Mouse (Mus musculus) left cerebral cortex, adult 8-10 months (tissue): Measurements from ENCODE around the gene Tmed2. TPM values are rescaled to one million over a fixed set of nuclear protein-coding genes. Genes with fewer than 3 reads are reported as not detected.
"Not testable (repeated sequence)": the region's sequence is repeated elsewhere in the genome, so short reads cannot be mapped to it uniquely, and the experiment has no call there.

Experiments
- DNase-seq, 2 experiments: peaks; one replicate each; pipeline ENCODE4 v3.0.0; 2022; ENCODE audit warnings: low spot score in 2 of 2
- total RNA-seq, 4 experiments: library from RNA; stranded (reverse); gene quantifications; 2 replicates each; pipeline ENCODE4 v1.2.4; 2022

The Tmed2 gene
- total RNA-seq, 4 experiments from 2014 or later, result 104 to 114 (median 110) TPM

DNA sequence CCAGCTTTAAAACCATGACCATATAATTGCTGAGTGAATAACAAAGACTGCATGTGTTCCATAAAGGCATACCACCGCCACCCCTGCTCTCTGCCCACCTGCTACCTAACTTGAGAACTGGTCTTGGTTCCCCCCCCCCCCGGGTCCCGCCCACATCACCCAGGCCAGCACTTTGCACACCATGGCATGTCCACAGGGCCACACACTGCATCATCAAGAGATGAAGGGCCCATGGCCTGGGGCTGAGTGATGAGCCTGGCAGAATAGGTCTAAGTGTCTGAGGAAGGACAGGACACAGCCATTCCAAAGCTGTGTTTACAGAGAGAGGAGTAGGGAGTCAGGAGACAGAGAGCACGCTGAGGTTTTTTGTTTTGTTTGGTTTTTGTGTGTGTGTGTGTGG is 12.1 kb upstream of the Tmed2 start:
- no peak for DNase-seq

DNA sequence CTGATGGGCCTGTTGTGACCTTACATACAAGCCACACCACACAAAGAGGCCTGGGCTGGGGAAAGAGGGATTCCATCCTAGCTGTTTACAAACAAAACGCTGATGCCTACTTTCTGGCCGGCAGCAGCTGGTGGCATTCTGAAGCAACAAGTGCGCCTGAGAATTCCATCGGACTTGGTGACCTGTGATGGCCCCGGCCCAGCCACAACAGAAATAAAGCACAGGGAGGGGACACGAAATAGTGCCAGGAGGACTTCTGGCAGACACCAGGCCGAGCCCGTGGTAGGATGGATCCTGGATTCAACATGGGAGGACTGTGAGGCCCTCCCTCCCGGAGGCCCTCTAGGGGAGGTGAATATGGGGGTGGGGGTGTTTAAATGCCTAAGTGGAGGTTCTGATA is 11.7 kb upstream of the Tmed2 start:
- no peak for DNase-seq

GRCm38 (mm10) chr5:124529191-124529651 is 11.3 kb upstream of the Tmed2 start:
- no peak for DNase-seq

GRCm38 (mm10) chr5:124529697-124530096 is 10.8 kb upstream of the Tmed2 start:
- no peak for DNase-seq

- peak; percentile 53 to 68 for DNase-seq
Measured at GRCm38 (mm10) chr5:124530655-124531582, 9.6 kb upstream of the Tmed2 start, which contains the start of gene Rilpl1. Gene Rilpl1, minus strand, starts transcription at chr5:124531391.

DNA sequence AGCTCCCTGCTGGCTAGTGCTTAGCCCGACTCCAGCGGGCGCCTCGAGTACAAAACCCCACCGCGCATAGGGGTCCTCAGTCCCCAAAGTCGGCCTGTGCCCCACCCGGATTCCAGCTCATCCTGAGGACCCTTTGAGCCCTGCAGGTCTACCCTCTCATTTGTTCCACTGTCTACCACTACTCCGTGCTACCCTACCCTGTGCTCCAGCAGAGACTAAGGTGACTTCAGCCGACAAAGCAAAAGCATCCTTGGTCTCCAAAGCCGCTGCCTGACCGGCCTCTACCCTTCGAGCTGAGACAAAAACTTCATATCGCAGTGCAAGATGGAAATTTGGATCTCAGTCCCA is 8.9 kb upstream of the Tmed2 start:
- DNase-seq, result no peak

DNA sequence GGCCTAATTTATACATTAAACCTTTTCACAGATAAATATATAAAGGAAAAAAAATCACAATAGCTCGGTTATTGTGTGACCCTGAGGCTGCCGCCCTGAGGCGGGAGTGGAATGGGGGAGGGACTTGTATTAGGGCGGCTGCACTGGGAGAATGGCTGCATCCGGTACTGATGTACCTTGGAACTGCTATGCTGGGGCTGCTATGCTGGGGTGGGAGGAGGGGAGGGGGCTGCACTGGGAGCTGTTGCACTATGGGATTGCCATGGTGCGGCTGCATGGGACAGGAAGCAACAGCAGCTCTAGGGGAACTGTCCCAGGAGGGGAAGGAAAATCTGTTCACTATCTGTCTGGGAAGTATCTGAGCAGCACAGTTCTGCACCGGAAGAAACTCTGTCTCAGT is 8.0 kb upstream of the Tmed2 start:
- no peak for DNase-seq

GRCm38 (mm10) chr5:124535016-124535415 is 5.5 kb upstream of the Tmed2 start:
- no peak for DNase-seq

GRCm38 (mm10) chr5:124536776-124537175 is 3.7 kb upstream of the Tmed2 start:
- no peak for DNase-seq

GRCm38 (mm10) chr5:124538813-124539792 is 1.4 kb upstream of the Tmed2 start:
- DNase-seq, result peak in 1 of 2 experiments; percentile 59

- no peak for DNase-seq
Measured at GRCm38 (mm10) chr5:124539905-124540304, 590 bp upstream of the Tmed2 start.

- DNase-seq, result no peak
Measured at GRCm38 (mm10) chr5:124540905-124541601, 558 bp downstream of the Tmed2 start.

DNA sequence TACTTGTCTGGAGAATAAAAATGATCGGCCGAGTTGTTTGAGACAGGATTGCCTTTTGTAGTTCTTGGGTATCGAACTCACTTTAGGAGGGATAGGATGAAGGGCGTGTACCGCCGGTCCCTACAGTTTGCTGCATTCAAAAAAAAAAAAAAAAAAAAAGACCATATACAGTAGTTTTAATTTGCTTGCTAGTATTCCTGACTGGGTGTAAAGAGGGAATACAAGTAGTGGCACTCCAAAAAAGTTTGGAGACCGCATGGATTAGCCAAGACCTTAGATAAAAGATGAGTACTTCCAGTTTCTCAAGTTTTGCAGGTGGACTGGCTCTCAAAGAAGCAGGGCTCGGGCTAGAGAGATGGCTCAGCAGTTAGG is 1.1 kb downstream of the Tmed2 start:
- DNase-seq, result no peak

- DNase-seq, result not testable (repeated sequence)
Measured at GRCm38 (mm10) chr5:124550737-124551136, 10.2 kb downstream of the Tmed2 start.

DNA sequence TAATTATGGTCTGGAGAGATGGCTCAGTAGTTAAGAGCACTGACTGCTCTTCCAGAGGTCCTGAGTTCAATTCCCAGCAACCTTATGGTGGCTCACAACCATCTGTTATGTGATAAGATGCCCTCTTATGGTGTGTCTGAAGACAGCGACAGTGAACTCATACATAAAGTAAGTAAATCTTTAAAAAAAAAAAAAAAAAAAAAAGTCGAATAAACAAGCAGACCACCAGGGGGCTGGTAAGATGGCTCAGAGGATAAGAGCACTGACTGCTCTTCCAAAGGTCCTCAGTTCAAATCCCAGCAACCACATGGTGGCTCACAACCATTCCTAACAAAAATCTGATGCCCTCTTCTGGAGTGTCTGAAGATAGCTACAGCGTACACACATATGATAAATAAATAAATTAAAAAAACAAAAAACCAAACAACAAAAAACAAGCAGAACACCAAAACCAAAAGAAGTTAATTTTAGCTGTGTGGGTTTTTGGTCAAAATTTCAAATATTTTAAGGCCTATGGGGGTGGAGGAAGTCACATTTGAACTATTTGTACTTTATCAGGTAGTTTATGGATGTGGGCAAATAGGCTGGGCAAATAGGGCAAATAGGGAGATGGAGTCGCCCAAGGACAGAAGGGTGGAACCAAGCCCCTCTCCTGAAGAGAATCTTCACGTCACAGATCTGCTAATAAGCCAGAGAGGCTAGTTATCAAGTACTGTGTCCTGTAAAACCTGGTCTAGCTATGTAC is 11.0 kb downstream of the Tmed2 start:
- not testable (repeated sequence) for DNase-seq

DNA sequence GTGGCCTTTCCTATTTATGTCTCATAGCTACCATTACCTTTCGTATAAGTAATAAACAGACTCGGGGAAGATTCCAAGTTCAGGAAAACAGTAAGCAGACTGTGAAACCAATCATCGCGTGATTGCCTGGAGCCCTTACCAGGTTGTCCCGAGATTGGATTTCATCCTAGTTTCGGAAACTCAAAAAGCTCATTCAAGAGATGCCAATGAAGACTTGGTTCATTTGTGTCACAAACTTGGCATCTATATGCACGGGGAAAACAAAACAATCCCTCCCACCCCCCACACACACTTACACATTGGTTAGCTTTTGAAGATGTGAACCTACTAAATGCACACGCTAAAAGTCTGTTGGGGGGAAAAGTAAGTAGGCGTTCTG is 11.6 kb downstream of the Tmed2 start:
- DNase-seq, result no peak

- peak; percentile 84 to 88 for DNase-seq
Measured at GRCm38 (mm10) chr5:124552558-124553307, 12.2 kb downstream of the Tmed2 start, which contains the start of gene Ddx55. Gene Ddx55, plus strand, starts transcription at chr5:124552864.

GRCm38 (mm10) chr5:124553607-124554006 is 13.1 kb downstream of the Tmed2 start:
- DNase-seq, result no peak

GRCm38 (mm10) chr5:124555145-124555544 is 14.7 kb downstream of the Tmed2 start:
- DNase-seq, result no peak

DNA sequence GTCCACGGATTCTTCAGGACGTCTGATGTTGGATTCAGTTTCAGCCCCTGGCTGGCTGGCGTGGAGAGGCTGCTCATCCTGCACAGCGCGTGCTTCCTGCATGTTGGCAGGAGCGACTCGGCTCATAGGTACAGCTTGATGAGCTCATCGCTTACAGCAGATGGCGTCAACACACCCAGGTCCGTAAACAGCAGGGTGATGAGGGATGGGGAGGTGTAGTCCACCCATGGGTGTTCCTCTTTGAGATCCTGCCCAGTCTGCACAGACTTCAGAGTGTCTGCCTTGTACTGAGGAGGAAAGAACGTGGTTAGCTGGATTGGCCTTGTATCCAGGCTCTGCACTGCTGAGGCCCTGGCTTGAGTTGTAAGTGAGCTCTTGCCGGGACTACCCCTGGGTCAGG is 30.6 kb downstream of the Tmed2 start:
- peak in 1 of 2 experiments; percentile 80 for DNase-seq
